Mouse (Mus musculus) lung, embryonic 16.5 days (tissue): ENCODE results near the gene Kcnh1. TPM values are rescaled to one million over a fixed set of nuclear protein-coding genes. Genes with fewer than 3 reads are reported as not detected.

Experiments
- ATAC-seq: fragments of 200-750 bp; cut with Nextera tagmentation; 2 replicates; pipeline ENCODE4 v1.8.0; 2017; ENCODE audit warnings: low read depth, mild to moderate bottlenecking, moderate library complexity
- H3K27ac ChIP-seq: fragments of 300-500 bp; sonication (generic); 2 replicates; pipeline ENCODE4 v1.5.1; 2014; ENCODE audit warnings: mild to moderate bottlenecking, control low read depth, low read length
- H3K27me3 ChIP-seq: fragments of 300-500 bp; sonication (generic); 2 replicates; pipeline ENCODE4 v1.6.1; 2014; ENCODE audit warnings: low read depth, low read length, mixed read lengths; ENCODE audit not compliant: control insufficient read depth, insufficient read depth
- H3K36me3 ChIP-seq: fragments of 300-500 bp; sonication (generic); 2 replicates; pipeline ENCODE4 v1.6.1; 2014; ENCODE audit warnings: low read length; ENCODE audit not compliant: control insufficient read depth, insufficient read depth
- H3K4me1 ChIP-seq: fragments of 300-500 bp; sonication (generic); replicated peaks from 2 replicates; pipeline ENCODE4 v1.6.1; 2014; ENCODE audit warnings: low read length, mixed read lengths; ENCODE audit not compliant: control insufficient read depth, insufficient read depth
- H3K4me2 ChIP-seq: fragments of 300-500 bp; sonication (generic); 2 replicates; pipeline ENCODE4 v1.6.1; 2014; ENCODE audit warnings: low read depth, low read length, control low read depth
- H3K4me3 ChIP-seq: fragments of 300-500 bp; sonication (generic); 2 replicates; pipeline ENCODE4 v1.5.1; 2014; ENCODE audit warnings: mild to moderate bottlenecking, low read length, control low read depth
- H3K9ac ChIP-seq: fragments of 300-500 bp; sonication (generic); 2 replicates; pipeline ENCODE4 v1.6.1; 2014; ENCODE audit warnings: low read length, control low read depth
- H3K9me3 ChIP-seq: fragments of 300-500 bp; sonication (generic); 2 replicates; pipeline ENCODE4 v1.6.1; 2016; ENCODE audit warnings: low read length; ENCODE audit not compliant: control insufficient read depth
- whole genome bisulfite sequencing: fragments of 180-500 bp; shearing (Covaris S2); extraction: QIAGEN DNeasy Blood & Tissue Kit; methylation state at CpG from one replicate; pipeline ENCODE4 v1.1.7; 2014; 5-methylcytosine and 5-hydroxymethylcytosine counted together
- polyA plus RNA-seq: library from polyadenylated mRNA; unstranded; fragments of >200 nt; fragmentation: Nextera tagmentation; extraction: Ambion mirVana; gene quantifications from 2 replicates; pipeline ENCODE4 v1.2.1, GENCODE M21; 2015

Gene Kcnh1
- polyA plus RNA-seq, 1 experiment from 2014 or later: 0.97 TPM

DNA sequence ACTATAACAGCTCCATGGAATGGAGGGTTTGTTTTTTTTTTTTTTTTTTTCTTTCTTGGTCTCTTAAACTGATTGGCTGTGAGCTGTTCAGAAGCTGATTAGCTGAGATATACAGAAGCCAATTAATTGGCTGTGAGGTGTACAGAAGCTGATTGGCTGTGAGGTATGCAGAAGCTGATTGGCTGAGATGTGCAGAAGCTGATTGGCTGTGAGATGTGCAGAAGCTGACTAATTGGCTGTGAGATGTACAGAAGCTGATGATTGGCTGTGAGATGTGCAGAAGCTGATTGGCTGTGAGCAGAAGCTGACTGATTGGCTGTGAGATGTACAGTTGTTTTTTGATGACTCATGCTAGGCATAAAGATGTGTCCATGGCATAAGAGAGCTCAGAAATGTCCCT, 259.9 kb downstream of the Kcnh1 start:
- Histone ChIP-seq H3K4me3 (no peak overlapping the region), H3K9ac (no peak overlapping the region), H3K27ac (no peak overlapping the region), H3K9me3 (no peaks in the 10 kb centered on the region), H3K36me3 (no peaks in the 10 kb centered on the region), H3K27me3 (no peaks in the 10 kb centered on the region), H3K4me2 (no peak overlapping the region), H3K4me1 (0 out of 2 replicates have a peak, but pooled peaks cover 5% of the 10 kb centered on the region)
- ATAC-seq: no peak

DNA sequence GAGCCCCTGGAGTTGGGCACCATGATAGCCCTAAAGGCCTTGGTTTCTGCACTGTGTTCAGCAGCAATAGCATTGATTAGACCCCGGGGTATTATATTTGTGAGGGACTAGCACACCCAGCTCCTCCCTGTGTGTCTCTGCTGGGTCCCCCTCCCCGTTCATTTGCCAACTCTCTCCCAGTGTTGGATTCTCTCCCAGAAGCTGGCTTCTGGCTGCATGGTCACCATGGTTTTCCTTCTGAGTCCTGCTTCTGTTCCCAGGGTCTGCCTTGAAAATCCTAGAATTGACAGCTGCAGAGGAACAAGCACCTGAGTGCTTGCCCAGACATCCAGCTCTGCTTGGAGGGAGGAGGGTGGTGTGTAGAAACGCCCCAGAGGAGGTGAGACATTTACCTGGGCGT, 261.1 kb downstream of the Kcnh1 start:
- no peak for ATAC-seq
- no peak overlapping the region for H3K4me3 ChIP-seq
- no peaks in the 10 kb centered on the region for H3K27me3 ChIP-seq
- no peak overlapping the region for H3K4me2 ChIP-seq
- no peaks in the 10 kb centered on the region for H3K36me3 ChIP-seq
- no peak overlapping the region for H3K9ac ChIP-seq
- 55% methylated on average over 4 of the region's 4 CpGs for WGBS
- H3K27ac ChIP-seq: no peak overlapping the region
- H3K4me1 ChIP-seq: 0 out of 2 replicates have a peak, but pooled peaks cover 5% of the 10 kb centered on the region
- H3K9me3 ChIP-seq: no peaks in the 10 kb centered on the region

DNA sequence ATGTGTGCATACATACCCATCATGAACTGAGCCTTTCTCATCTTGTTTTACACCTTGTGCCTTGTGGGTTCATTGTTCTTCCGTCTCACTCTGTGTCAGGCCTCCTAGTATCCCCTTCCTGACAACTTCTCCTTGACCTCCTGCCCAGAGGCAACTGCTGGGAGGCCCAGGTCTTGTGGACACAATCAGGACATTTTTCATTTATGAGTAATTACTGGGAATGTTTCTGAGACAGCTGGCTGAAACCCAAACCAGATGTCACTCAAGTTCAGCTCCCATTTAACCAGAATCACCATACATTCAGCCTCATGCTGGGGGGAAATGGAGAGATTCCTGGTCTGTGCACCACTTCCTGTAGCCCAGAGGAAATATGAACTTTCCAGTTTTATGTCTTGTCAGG, 263.9 kb downstream of the Kcnh1 start:
- no peaks in the 10 kb centered on the region for H3K36me3 ChIP-seq
- no peak overlapping the region for H3K27ac ChIP-seq
- WGBS: 30% methylated on average over 1 of the region's 1 CpGs
- H3K4me3 ChIP-seq: no peak overlapping the region
- 0 out of 2 replicates have a peak, but pooled peaks cover 5% of the 10 kb centered on the region for H3K4me1 ChIP-seq
- H3K4me2 ChIP-seq: no peak overlapping the region
- H3K9ac ChIP-seq: no peak overlapping the region
- H3K9me3 ChIP-seq: no peaks in the 10 kb centered on the region
- ATAC-seq: no peak
- H3K27me3 ChIP-seq: no peaks in the 10 kb centered on the region

DNA sequence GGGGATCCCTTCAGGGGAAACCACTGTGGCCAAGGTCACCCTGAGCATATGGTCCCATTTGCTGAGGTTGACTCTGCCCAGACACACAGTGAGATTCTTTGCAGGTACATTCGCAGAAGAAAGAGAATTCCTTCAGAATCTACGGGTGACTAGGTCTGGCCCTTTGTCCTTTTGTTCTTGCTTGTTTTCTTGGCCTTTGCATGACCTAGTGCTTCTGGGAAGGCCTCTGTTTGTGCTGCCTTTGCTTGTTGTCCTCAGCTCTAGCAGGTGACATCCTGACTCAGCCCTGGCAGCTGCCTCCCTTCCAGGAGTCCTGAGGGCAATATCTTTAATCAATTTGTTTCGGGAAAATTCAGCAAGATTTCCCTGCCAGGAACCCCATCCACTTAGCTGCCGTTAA, 264.4 kb downstream of the Kcnh1 start:
- H3K9me3 ChIP-seq: no peaks in the 10 kb centered on the region
- no peak for ATAC-seq
- H3K36me3 ChIP-seq: no peaks in the 10 kb centered on the region
- no peaks in the 10 kb centered on the region for H3K27me3 ChIP-seq
- H3K4me2 ChIP-seq: no peak overlapping the region
- no peak overlapping the region for H3K9ac ChIP-seq
- WGBS: 39% methylated on average over 4 of the region's 4 CpGs
- 0 out of 2 replicates have a peak, but pooled peaks cover 2% of the 10 kb centered on the region for H3K4me1 ChIP-seq
- H3K27ac ChIP-seq: no peak overlapping the region
- no peak overlapping the region for H3K4me3 ChIP-seq

DNA sequence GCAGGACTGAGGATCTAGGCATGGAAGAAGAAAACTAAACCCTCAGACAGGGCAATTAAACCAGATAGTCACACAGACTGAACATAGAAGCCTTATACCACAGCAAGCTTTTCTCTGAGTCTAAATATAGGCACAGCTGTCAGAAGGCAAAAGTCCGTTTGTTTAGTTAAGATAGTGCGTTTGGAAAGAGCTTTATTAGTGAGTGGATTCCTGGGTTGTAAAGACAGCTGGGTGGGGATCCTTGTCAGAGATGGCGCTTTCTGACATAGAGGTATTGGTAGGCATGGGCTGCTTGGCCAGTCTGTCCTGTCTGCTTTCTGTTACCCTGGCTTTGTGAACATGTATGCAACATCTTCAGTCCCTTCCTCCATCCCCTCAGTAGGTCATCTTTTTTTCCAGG, 266.5 kb downstream of the Kcnh1 start:
- ATAC-seq: no peak
- Histone ChIP-seq H3K9ac (no peak overlapping the region), H3K27me3 (no peaks in the 10 kb centered on the region), H3K27ac (no peak overlapping the region), H3K4me3 (no peak overlapping the region), H3K4me2 (no peak overlapping the region), H3K36me3 (no peaks in the 10 kb centered on the region), H3K4me1 (no peaks in the 10 kb centered on the region), H3K9me3 (no peaks in the 10 kb centered on the region)
- 36% methylated on average over 3 of the region's 3 CpGs for WGBS

DNA sequence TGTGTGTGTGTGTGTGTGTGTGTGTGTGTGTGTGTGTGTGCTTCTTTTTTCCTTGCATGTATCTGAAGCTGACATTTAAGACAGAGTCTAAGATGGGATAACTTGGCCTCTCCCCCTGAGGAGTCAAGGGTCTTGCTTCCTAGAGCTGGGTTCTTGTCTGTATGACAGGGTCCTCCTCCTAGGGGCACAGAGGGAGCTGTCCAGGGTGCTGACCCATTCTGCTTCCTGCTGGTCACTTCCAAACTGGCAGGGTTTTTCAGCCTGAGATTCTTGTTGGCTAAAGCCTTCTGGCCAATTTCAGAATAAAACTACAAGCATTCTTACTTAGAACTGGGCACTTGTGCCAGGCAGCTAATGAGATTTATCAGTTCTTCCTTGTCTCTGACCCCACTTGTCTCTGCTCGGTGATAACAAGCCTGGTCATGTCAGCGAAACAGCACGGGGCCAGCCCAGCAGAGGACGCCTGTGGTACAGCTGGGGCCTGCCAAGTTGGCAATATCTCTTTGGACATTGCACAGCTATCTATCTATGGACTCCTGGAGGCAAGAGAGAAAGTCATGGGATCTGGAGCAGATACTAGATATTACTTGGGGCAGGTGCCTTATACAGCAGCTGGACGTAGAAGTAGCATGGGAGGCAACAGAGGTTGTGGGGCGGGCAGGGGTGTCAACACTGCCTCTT, 267.1 kb downstream of the Kcnh1 start:
- no peaks in the 10 kb centered on the region for H3K27me3 ChIP-seq
- H3K36me3 ChIP-seq: no peaks in the 10 kb centered on the region
- no peaks in the 10 kb centered on the region for H3K9me3 ChIP-seq
- no peak for ATAC-seq
- no peaks in the 10 kb centered on the region for H3K4me1 ChIP-seq
- H3K27ac ChIP-seq: no peak overlapping the region
- H3K4me2 ChIP-seq: no peak overlapping the region
- H3K4me3 ChIP-seq: no peak overlapping the region
- 80% methylated on average over 6 of the region's 6 CpGs for WGBS
- no peak overlapping the region for H3K9ac ChIP-seq

DNA sequence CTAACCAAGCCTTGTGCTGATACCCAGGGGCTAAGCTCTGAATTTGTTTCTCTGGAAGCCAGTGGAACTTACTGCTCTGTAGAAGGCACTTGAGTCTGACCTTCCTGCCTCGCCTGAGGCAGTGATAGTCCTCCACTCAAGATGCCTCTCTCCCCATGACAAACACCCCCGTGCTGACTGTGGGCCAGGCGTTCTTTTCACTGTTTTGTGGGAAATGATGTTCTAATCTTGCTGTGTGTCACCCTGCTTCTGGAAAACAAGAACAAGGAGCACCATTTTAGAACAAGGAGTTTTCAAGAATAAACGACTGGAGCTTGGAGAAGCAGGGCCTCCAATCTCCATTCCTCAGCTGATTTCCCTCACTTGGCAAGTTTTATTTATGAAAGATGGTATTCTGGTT, 273.2 kb downstream of the Kcnh1 start:
- 53% methylated on average over 4 of the region's 4 CpGs for WGBS
- no peaks in the 10 kb centered on the region for H3K27me3 ChIP-seq
- no peak overlapping the region for H3K4me2 ChIP-seq
- H3K4me1 ChIP-seq: no peaks in the 10 kb centered on the region
- no peaks in the 10 kb centered on the region for H3K36me3 ChIP-seq
- no peak overlapping the region for H3K4me3 ChIP-seq
- no peak for ATAC-seq
- H3K27ac ChIP-seq: no peak overlapping the region
- H3K9me3 ChIP-seq: no peaks in the 10 kb centered on the region
- no peak overlapping the region for H3K9ac ChIP-seq

DNA sequence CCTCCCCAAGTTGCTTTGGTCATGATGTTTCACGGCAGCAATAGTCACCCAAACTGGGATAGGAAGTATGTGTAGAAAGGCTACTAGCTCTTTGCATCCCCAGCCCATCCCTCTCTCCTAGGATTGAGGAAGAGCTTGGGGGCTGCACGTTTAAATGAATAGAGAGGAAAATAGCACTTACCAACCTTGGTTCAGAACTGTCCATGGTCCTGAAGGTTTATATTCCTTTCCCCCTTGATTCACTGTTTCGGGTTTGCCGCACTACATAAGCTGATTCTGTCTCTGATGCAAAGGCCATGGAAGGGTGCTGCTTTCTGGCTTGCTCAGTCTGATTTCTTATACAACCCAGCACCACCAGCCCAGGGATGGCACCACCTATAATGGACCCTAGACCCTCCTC, 281.8 kb downstream of the Kcnh1 start:
- Histone ChIP-seq H3K27ac (no peak overlapping the region), H3K4me1 (0 out of 2 replicates have a peak, but pooled peaks cover 2% of the 10 kb centered on the region), H3K27me3 (no peaks in the 10 kb centered on the region), H3K4me3 (no peak overlapping the region), H3K9ac (no peak overlapping the region), H3K4me2 (no peak overlapping the region), H3K36me3 (no peaks in the 10 kb centered on the region), H3K9me3 (no peaks in the 10 kb centered on the region)
- 46% methylated on average over 4 of the region's 4 CpGs for WGBS
- ATAC-seq: no peak

DNA sequence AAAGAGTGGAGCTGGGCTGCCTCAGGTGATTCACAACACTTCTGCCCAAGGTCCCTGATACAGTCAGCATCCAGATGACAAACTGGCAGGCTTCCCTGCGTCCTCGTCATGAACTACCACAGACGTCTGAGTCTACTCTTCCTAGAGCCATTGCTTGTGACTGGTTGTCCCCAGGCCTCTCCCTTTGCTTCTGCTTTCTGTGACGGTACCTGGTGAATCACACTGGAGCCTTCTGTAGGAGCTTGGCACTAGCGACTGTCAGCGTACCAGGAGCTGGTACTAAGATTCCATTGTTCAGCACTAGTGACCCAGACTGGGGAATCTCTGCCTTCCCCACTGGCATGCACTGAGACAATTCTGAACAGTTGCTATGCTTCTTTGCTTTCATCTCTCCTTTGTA, 282.6 kb downstream of the Kcnh1 start:
- no peak overlapping the region for H3K4me2 ChIP-seq
- H3K27me3 ChIP-seq: no peaks in the 10 kb centered on the region
- H3K4me3 ChIP-seq: no peak overlapping the region
- ATAC-seq: no peak
- H3K9me3 ChIP-seq: no peaks in the 10 kb centered on the region
- H3K4me1 ChIP-seq: peaks cover 4% of the 10 kb centered on the region; the same call in 1 of the 2 replicates
- WGBS: 86% methylated on average over 6 of the region's 6 CpGs
- H3K27ac ChIP-seq: no peak overlapping the region
- H3K9ac ChIP-seq: no peak overlapping the region
- no peaks in the 10 kb centered on the region for H3K36me3 ChIP-seq

DNA sequence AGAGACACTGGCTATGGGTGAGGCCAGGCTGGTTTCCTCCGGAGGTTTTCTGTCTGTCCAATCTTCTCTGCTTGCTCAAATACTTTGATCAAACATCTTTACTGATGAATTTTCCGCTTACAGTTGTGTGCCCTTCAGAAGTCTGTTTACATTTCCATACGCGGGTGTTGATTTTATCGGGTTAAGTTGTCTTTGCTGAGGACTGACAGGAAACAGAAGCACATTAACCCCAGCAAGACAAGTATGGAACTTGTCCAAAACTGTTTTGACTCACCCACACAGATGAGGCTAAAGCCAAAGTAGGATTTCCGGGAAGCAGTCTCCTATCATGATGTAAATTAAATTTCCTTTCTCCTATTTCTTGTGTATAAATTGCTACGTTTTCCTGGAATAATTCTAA, 286.1 kb downstream of the Kcnh1 start:
- no peak overlapping the region for H3K27ac ChIP-seq
- no peaks in the 10 kb centered on the region for H3K36me3 ChIP-seq
- no peaks in the 10 kb centered on the region for H3K9me3 ChIP-seq
- peaks cover 4% of the 10 kb centered on the region; the same call in 1 of the 2 replicates for H3K4me1 ChIP-seq
- 7% methylated on average over 7 of the region's 7 CpGs for WGBS
- H3K4me2 ChIP-seq: no peak overlapping the region
- H3K4me3 ChIP-seq: no peak overlapping the region
- no peak overlapping the region for H3K9ac ChIP-seq
- ATAC-seq: peak; percentile 74
- H3K27me3 ChIP-seq: no peaks in the 10 kb centered on the region
